Mouse (Mus musculus) limb, embryonic 15.5 days (tissue): ENCODE results near the gene Rap2b. TPM values are rescaled to one million over a fixed set of nuclear protein-coding genes. Genes with fewer than 3 reads are reported as not detected.

Experiments used
- ATAC-seq: fragments of 200-750 bp; cut with Nextera tagmentation; 2 replicates; pipeline ENCODE4 v1.8.0; 2017; ENCODE audit warnings: low read depth, moderate TSS enrichment; ENCODE audit not compliant: insufficient number of reproducible peaks, low FRiP score, low TSS enrichment
- H3K27ac ChIP-seq: fragments of 300-500 bp; sonication (generic); 2 replicates; pipeline ENCODE4 v1.5.1; 2015; ENCODE audit warnings: moderate library complexity, mild to moderate bottlenecking, inconsistent platforms
- H3K27me3 ChIP-seq: fragments of 300-500 bp; sonication (generic); 2 replicates; pipeline ENCODE4 v1.6.1; 2015; ENCODE audit warnings: inconsistent platforms
- H3K36me3 ChIP-seq: fragments of 300-500 bp; sonication (generic); 2 replicates; pipeline ENCODE4 v1.6.1; 2015; ENCODE audit warnings: inconsistent platforms
- H3K4me1 ChIP-seq: fragments of 300-500 bp; sonication (generic); 2 replicates; pipeline ENCODE4 v1.6.1; 2015; ENCODE audit warnings: inconsistent platforms
- H3K4me2 ChIP-seq: fragments of 300-500 bp; sonication (generic); 2 replicates; pipeline ENCODE4 v1.6.1; 2015; ENCODE audit warnings: mild to moderate bottlenecking, inconsistent platforms
- H3K4me3 ChIP-seq: fragments of 300-500 bp; sonication (generic); 2 replicates; pipeline ENCODE4 v1.5.1; 2015; ENCODE audit warnings: mild to moderate bottlenecking, inconsistent platforms
- H3K9ac ChIP-seq: fragments of 300-500 bp; sonication (generic); 2 replicates; pipeline ENCODE4 v1.6.1; 2015; ENCODE audit warnings: inconsistent platforms
- H3K9me3 ChIP-seq: fragments of 300-500 bp; sonication (generic); 2 replicates; pipeline ENCODE4 v1.6.1; 2016; ENCODE audit warnings: inconsistent platforms
- WGBS: fragments of 180-500 bp; shearing (Covaris S2); methylation state at CpG from one replicate; pipeline ENCODE4 v1.1.7; 2015; 5-methylcytosine and 5-hydroxymethylcytosine counted together
- polyA plus RNA-seq: library from polyadenylated mRNA; unstranded; fragments of >200 nt; fragmentation: Nextera tagmentation; extraction: Ambion mirVana; gene quantifications from 2 replicates; pipeline ENCODE4 v1.2.1, GENCODE M21; 2015

Rap2b gene
- polyA plus RNA-seq, 1 experiment from 2014 or later = 13.7 TPM

- H3K9me3 ChIP-seq = no peaks in the 10 kb centered on the region
- ATAC-seq = no peak
These were observed 31.4 kb downstream of the Rap2b start for GRCm38 (mm10) chr3:61392881-61393280.

GRCm38 (mm10) chr3:61393520-61393919 lies 32.1 kb downstream of the Rap2b start:
- Histone ChIP-seq H3K4me3 (no peak overlapping the region), H3K27ac (no peak overlapping the region), H3K9me3 (no peaks in the 10 kb centered on the region), H3K9ac (no peak overlapping the region), H3K36me3 (no peaks in the 10 kb centered on the region), H3K27me3 (no peaks in the 10 kb centered on the region), H3K4me1 (no peaks in the 10 kb centered on the region), H3K4me2 (no peak overlapping the region)
- ATAC-seq = no peak
- 60% methylated on average over 3 of the region's 3 CpGs for WGBS

More at GRCm38 (mm10) chr3:61392881-61393280, 31.4 kb downstream of the Rap2b start:
- no peak overlapping the region for H3K9ac ChIP-seq
- no peak overlapping the region for H3K27ac ChIP-seq
- H3K4me2 ChIP-seq = no peak overlapping the region
- H3K4me1 ChIP-seq = no peaks in the 10 kb centered on the region
- no peak overlapping the region for H3K4me3 ChIP-seq
- no peaks in the 10 kb centered on the region for H3K27me3 ChIP-seq
- H3K36me3 ChIP-seq = no peaks in the 10 kb centered on the region
- 71% methylated on average over 1 of the region's 1 CpGs for WGBS

- 81% methylated on average over 3 of the region's 3 CpGs for WGBS
- Histone ChIP-seq H3K9ac (no peak overlapping the region), H3K9me3 (no peaks in the 10 kb centered on the region)
These were observed 33.9 kb downstream of the Rap2b start for GRCm38 (mm10) chr3:61395382-61395781.

GRCm38 (mm10) chr3:61396728-61397127 lies 35.3 kb downstream of the Rap2b start:
- Histone ChIP-seq H3K9ac (no peak overlapping the region), H3K4me1 (no peaks in the 10 kb centered on the region), H3K4me2 (no peak overlapping the region), H3K36me3 (no peaks in the 10 kb centered on the region), H3K4me3 (no peak overlapping the region), H3K27me3 (no peaks in the 10 kb centered on the region), H3K27ac (no peak overlapping the region), H3K9me3 (no peaks in the 10 kb centered on the region)
- WGBS = 78% methylated on average over 2 of the region's 2 CpGs
- no peak for ATAC-seq

More at GRCm38 (mm10) chr3:61395382-61395781, 33.9 kb downstream of the Rap2b start:
- H3K27ac ChIP-seq = no peak overlapping the region
- H3K4me3 ChIP-seq = no peak overlapping the region
- ATAC-seq = no peak
- H3K36me3 ChIP-seq = no peaks in the 10 kb centered on the region
- H3K27me3 ChIP-seq = no peaks in the 10 kb centered on the region
- no peak overlapping the region for H3K4me2 ChIP-seq
- no peaks in the 10 kb centered on the region for H3K4me1 ChIP-seq

- Histone ChIP-seq H3K4me3 (no peak overlapping the region), H3K36me3 (no peaks in the 10 kb centered on the region), H3K4me1 (no peaks in the 10 kb centered on the region), H3K27me3 (no peaks in the 10 kb centered on the region), H3K4me2 (no peak overlapping the region), H3K9ac (no peak overlapping the region), H3K27ac (no peak overlapping the region), H3K9me3 (no peaks in the 10 kb centered on the region)
- WGBS = 49% methylated on average over 1 of the region's 1 CpGs
- ATAC-seq = no peak
These were observed 39.5 kb downstream of the Rap2b start for GRCm38 (mm10) chr3:61400823-61401387.

GRCm38 (mm10) chr3:61406921-61407320 lies 45.5 kb downstream of the Rap2b start:
- Histone ChIP-seq H3K9me3 (no peaks in the 10 kb centered on the region), H3K27me3 (no peaks in the 10 kb centered on the region), H3K4me1 (no peaks in the 10 kb centered on the region), H3K27ac (no peak overlapping the region), H3K9ac (no peak overlapping the region), H3K4me3 (no peak overlapping the region), H3K4me2 (no peak overlapping the region), H3K36me3 (no peaks in the 10 kb centered on the region)
- 83% methylated on average over 4 of the region's 4 CpGs for WGBS
- no peak for ATAC-seq

GRCm38 (mm10) chr3:61409683-61410082 lies 48.2 kb downstream of the Rap2b start:
- no peak overlapping the region for H3K4me3 ChIP-seq
- ATAC-seq = no peak
- 70% methylated on average over 6 of the region's 6 CpGs for WGBS

GRCm38 (mm10) chr3:61415883-61416282 lies 54.4 kb downstream of the Rap2b start:
- H3K36me3 ChIP-seq = no peaks in the 10 kb centered on the region
- H3K9ac ChIP-seq = no peak overlapping the region
- ATAC-seq = no peak
- no peak overlapping the region for H3K4me2 ChIP-seq
- H3K27me3 ChIP-seq = no peaks in the 10 kb centered on the region
- H3K27ac ChIP-seq = no peak overlapping the region
- no peaks in the 10 kb centered on the region for H3K4me1 ChIP-seq
- H3K9me3 ChIP-seq = no peaks in the 10 kb centered on the region
- WGBS = 55% methylated on average over 1 of the region's 1 CpGs
- no peak overlapping the region for H3K4me3 ChIP-seq

More at GRCm38 (mm10) chr3:61409683-61410082, 48.2 kb downstream of the Rap2b start:
- Histone ChIP-seq H3K9me3 (no peaks in the 10 kb centered on the region), H3K4me1 (no peaks in the 10 kb centered on the region), H3K9ac (no peak overlapping the region), H3K36me3 (no peaks in the 10 kb centered on the region), H3K27me3 (no peaks in the 10 kb centered on the region), H3K4me2 (no peak overlapping the region), H3K27ac (no peak overlapping the region)

Other genes starting within 250 kb of the Rap2b start
- gene B430305J03Rik, start 4.3 kb downstream of the Rap2b start, polyA plus RNA-seq = not detected in 2 replicates